Mouse (Mus musculus): ENCODE data around the gene Lrrc7. TPM values are rescaled to one million over a fixed set of nuclear protein-coding genes. Genes with fewer than 3 reads are reported as not detected.

The Lrrc7 gene
- polyA plus RNA-seq, 1 experiment: 2.3 TPM

DNA sequence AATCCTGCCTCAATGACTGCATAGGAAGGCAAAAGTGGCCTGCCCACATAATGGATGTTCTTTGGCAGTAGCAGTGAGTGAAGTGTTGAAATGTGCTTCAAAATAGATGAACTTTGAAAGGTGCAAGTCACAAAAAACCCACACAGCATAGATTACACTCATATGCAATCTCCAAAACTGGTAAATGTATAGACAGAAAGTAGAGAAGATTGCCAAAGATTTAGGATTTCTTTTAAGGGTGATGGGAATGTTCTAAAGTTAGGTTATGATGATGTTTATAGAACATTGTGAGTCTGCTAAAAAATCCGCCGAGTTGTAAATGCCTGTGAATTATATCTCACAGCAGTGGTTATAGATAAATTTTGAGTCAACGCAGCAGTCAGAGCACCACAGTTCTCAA is 359.2 kb downstream of the Lrrc7 start:
- Histone ChIP-seq H3K4me1 (ENCODE audit: control insufficient read depth, insufficient read depth, low read length) (no peaks in the 10 kb centered on the region), H3K27ac (ENCODE audit: insufficient read depth, low read length) (no peak overlapping the region), H3K4me3 (ENCODE audit: insufficient read depth, low read length) (no peak overlapping the region)
- TF ChIP-seq CTCF (IDR thresholded peaks at IDR 0.05; ENCODE audit: borderline replicate concordance, insufficient read depth, low read length) (no peak), POLR2A (IDR thresholded peaks at IDR 0.05; ENCODE audit: low read depth, low read length) (no peak)

DNA sequence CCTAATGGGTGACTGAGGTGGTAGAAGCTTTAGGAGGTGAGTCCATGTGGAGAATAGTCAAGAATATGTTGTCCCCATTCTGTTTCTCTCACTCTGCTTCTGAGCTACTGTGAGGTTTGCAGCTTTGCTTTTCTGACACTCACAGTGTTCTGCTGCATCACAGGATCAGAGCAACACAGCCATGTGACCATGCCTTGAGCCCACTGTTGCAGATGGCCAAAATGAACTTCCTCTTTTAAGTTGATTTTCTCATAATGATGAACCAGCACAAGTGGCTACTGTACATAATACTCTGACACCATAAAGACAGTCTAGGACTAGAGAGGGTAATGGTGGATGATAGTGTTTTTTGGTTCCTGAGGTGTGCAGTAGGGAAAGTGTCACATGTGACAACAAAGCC is 366.6 kb downstream of the Lrrc7 start:
- TF ChIP-seq POLR2A (IDR thresholded peaks at IDR 0.05; ENCODE audit: low read depth, low read length): no peak
- no peak for TF ChIP-seq CTCF (IDR thresholded peaks at IDR 0.05; ENCODE audit: borderline replicate concordance, insufficient read depth, low read length)

DNA sequence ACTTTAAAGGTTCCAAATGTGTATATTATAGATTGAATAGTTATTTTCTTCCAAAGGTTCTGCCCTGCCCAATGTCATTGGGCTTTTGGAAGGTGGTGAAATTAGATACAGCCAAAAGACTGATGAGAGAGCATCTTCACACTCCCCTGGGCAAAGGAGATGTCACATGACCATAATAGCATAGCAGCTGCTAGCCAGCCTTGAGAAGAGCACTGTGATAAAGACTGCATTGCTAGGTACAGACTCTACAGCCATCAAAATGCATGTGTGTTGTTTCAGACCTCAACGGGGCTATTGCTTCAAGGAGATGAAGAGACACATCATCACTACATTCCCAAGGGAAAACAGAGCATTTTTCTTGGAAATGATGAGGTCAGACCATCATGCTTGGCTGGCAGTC is 368.8 kb downstream of the Lrrc7 start:
- Histone ChIP-seq H3K4me3 (ENCODE audit: insufficient read depth, low read length) (no peak overlapping the region), H3K27ac (ENCODE audit: insufficient read depth, low read length) (no peak overlapping the region), H3K4me1 (ENCODE audit: control insufficient read depth, insufficient read depth, low read length) (no peaks in the 10 kb centered on the region)
- TF ChIP-seq CTCF (IDR thresholded peaks at IDR 0.05; ENCODE audit: borderline replicate concordance, insufficient read depth, low read length) (no peak), POLR2A (IDR thresholded peaks at IDR 0.05; ENCODE audit: low read depth, low read length) (no peak)

More for the DNA sequence above, 366.6 kb downstream of the Lrrc7 start:
- H3K4me3 ChIP-seq (ENCODE audit: insufficient read depth, low read length): no peak overlapping the region
- no peak overlapping the region for H3K27ac ChIP-seq (ENCODE audit: insufficient read depth, low read length)
- H3K4me1 ChIP-seq (ENCODE audit: control insufficient read depth, insufficient read depth, low read length): no peaks in the 10 kb centered on the region

DNA sequence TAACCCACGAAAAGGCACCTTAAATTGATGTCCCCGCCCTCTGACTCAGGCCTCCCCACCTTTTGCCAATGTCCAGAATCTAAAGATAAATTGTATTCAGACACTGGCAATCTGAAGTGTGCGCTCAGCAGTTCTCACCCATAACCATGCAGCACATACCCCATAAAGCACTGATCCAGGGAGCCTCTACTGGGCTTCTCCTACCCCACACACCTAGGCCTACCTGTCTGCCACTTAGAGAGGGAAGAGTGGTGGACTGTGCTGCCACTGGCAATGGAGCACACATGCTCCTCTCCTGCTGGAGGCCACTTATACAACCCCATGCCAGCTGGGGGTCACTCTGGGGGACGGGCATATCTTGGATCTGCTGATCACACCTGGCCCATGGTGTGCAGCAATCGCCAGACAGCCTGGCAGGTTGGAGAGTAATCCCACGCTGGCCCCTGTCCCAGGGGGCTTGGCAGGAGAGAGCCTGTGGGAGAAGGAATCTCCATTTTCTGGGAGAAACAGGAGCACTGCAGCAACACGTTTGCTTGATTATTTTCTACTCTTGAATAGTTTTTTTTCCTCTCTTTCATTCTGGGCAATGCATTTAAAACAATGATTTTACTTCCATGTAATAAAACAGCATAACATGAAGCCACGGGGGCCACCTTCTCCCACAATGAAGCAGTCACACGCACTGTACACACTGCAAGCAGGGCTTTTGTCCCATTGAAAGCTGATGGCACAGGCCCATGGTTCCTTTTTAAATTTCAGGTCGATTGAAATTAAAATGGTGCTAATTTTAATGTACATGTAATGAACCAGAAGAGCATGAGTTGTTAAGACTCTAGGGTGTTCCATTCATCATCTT is 386.9 kb downstream of the Lrrc7 start:
- no peak overlapping the region for H3K4me3 ChIP-seq (ENCODE audit: insufficient read depth, low read length)
- no peaks in the 10 kb centered on the region for H3K4me1 ChIP-seq (ENCODE audit: control insufficient read depth, insufficient read depth, low read length)
- H3K27ac ChIP-seq (ENCODE audit: insufficient read depth, low read length): no peak overlapping the region
- TF ChIP-seq CTCF (IDR thresholded peaks at IDR 0.05; ENCODE audit: borderline replicate concordance, insufficient read depth, low read length) (no peak), POLR2A (IDR thresholded peaks at IDR 0.05; ENCODE audit: low read depth, low read length) (no peak)

DNA sequence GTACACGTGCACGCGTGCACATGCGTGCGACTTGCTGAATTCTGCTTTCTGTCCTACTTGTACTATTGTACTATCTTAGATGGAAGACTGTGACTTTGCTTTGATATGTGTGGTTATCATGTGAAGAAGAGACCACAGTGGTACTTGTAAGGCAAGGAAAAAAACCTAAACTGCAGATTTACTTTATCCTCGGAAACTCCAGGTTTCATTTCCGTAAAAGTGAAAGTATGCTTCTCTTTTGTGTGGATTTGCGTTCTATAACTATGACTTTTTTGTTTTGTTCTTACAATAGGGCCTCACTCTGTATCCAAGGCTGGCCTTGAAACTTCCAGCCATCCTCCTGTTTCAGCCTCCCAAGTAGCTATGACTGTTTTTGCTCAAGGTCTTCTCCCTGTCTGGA is 392.8 kb downstream of the Lrrc7 start:
- H3K4me3 ChIP-seq (ENCODE audit: insufficient read depth, low read length): no peak overlapping the region
- no peak overlapping the region for H3K27ac ChIP-seq (ENCODE audit: insufficient read depth, low read length)
- H3K4me1 ChIP-seq (ENCODE audit: control insufficient read depth, insufficient read depth, low read length): no peaks in the 10 kb centered on the region
- TF ChIP-seq CTCF (IDR thresholded peaks at IDR 0.05; ENCODE audit: borderline replicate concordance, insufficient read depth, low read length): no peak
- no peak for TF ChIP-seq POLR2A (IDR thresholded peaks at IDR 0.05; ENCODE audit: low read depth, low read length)

DNA sequence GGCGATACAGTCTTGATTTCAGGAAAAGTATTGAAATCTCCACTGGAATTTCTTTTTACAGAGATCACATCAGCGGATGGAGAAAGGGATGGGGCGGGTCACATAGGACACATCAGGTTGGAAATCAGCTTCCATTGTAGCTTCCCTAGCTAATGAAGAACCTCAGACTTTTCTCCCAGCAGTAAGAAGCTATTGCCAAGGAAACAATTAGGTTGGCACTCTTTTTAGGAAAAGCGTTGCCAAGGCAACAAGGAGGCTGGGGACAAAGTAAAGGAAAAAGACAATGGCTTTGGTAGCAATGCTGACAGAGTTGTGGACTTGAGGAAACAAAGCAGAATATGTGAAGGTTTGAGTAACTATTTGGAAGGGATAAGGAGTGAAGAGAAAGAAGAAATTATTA is 393.6 kb downstream of the Lrrc7 start:
- Histone ChIP-seq H3K4me3 (ENCODE audit: insufficient read depth, low read length) (no peak overlapping the region), H3K4me1 (ENCODE audit: control insufficient read depth, insufficient read depth, low read length) (no peaks in the 10 kb centered on the region), H3K27ac (ENCODE audit: insufficient read depth, low read length) (no peak overlapping the region)
- TF ChIP-seq CTCF (IDR thresholded peaks at IDR 0.05; ENCODE audit: borderline replicate concordance, insufficient read depth, low read length) (no peak), POLR2A (IDR thresholded peaks at IDR 0.05; ENCODE audit: low read depth, low read length) (no peak)

DNA sequence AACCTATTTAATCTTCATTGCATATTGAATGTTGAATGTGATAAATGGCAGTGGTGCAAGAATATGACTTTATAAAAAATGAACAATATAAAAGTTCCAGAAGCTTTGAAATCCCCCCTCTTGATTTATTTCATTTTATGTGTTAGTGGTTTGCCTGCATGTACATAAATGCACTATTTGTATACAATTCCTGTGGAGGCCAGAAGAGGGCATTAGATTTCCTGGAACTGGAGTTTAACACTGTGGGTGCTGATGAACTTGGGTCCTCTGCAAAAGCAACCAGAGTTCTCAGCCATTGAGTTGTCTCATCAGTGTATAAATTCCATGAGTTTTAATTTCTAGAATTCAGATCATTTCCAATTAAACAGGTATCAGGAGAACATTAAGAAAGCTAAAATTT is 397.0 kb downstream of the Lrrc7 start:
- H3K27ac ChIP-seq (ENCODE audit: insufficient read depth, low read length): no peak overlapping the region
- no peaks in the 10 kb centered on the region for H3K4me1 ChIP-seq (ENCODE audit: control insufficient read depth, insufficient read depth, low read length)
- no peak overlapping the region for H3K4me3 ChIP-seq (ENCODE audit: insufficient read depth, low read length)
- TF ChIP-seq CTCF (IDR thresholded peaks at IDR 0.05; ENCODE audit: borderline replicate concordance, insufficient read depth, low read length) (no peak), POLR2A (IDR thresholded peaks at IDR 0.05; ENCODE audit: low read depth, low read length) (no peak)

DNA sequence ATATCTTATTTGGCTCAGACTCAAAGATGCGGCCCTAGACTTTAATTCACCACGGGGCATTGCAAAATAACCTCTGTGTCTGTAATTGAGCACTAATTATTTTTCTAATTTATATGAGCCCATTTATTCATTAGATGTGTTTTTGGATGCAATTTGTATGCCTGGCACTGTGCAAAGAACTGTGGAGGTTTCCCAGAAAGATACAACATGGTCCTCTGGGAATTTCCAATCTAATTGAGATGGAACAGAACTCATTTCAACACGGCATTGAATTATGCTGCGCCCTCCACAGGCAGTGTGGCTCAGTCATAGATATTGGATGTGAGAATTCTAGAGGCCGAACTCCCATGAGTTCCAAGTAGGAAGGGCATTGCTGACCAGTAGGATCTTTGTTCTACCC is 397.6 kb downstream of the Lrrc7 start:
- no peak for TF ChIP-seq CTCF (IDR thresholded peaks at IDR 0.05; ENCODE audit: borderline replicate concordance, insufficient read depth, low read length)
- TF ChIP-seq POLR2A (IDR thresholded peaks at IDR 0.05; ENCODE audit: low read depth, low read length): no peak
- Histone ChIP-seq H3K4me3 (ENCODE audit: insufficient read depth, low read length) (no peak overlapping the region), H3K4me1 (ENCODE audit: control insufficient read depth, insufficient read depth, low read length) (no peaks in the 10 kb centered on the region), H3K27ac (ENCODE audit: insufficient read depth, low read length) (no peak overlapping the region)

DNA sequence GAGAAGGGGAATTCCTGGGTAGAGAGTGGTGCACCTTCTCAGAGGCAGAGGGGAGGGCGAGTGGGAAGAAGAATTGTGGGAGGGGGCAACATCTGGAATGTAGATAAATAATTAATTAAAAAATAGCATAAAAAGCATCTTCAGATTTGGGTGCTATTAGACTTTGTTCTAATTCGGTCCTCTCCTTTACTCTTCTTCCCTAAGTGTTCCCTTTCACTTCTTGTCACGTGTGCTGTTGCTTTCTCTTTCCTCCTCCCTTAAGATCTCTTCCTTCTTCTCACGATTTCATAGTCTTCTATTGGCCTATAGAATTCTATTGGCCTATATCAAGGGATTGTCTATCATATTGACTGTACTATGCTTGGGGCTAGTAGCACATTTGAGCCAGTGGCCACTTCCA is 398.9 kb downstream of the Lrrc7 start:
- no peak for TF ChIP-seq POLR2A (IDR thresholded peaks at IDR 0.05; ENCODE audit: low read depth, low read length)
- TF ChIP-seq CTCF (IDR thresholded peaks at IDR 0.05; ENCODE audit: borderline replicate concordance, insufficient read depth, low read length): no peak
- Histone ChIP-seq H3K4me1 (ENCODE audit: control insufficient read depth, insufficient read depth, low read length) (no peaks in the 10 kb centered on the region), H3K4me3 (ENCODE audit: insufficient read depth, low read length) (no peak overlapping the region), H3K27ac (ENCODE audit: insufficient read depth, low read length) (no peak overlapping the region)

DNA sequence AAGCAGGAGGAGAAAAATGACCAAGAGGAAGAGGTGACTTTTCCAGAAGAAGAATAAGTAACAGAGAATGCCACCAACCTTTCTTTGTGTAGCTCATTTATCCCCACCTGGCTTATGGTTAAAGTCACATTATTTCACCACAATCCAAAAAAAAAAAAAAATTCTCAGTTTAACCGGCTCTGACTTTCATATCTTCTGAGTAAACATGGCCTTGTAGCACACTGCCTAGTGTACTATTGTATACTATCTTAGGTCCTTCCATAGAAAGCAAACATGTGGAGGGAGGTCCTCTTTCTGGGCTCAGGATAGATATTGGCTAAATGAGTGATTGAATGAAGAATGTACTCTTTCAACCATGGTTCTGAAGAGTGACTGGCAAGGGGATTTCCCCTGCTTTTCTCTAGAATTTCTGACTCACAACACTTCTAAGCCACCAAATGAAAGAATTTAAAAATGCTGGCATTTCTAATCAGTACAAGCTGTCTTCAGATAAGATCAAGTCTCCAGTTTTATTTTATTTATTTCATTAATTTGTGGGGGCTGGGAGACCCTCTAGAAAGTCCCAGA is 400.0 kb downstream of the Lrrc7 start:
- TF ChIP-seq POLR2A (IDR thresholded peaks at IDR 0.05; ENCODE audit: low read depth, low read length) (no peak), CTCF (IDR thresholded peaks at IDR 0.05; ENCODE audit: borderline replicate concordance, insufficient read depth, low read length) (no peak)
- H3K4me3 ChIP-seq (ENCODE audit: insufficient read depth, low read length): no peak overlapping the region
- no peaks in the 10 kb centered on the region for H3K4me1 ChIP-seq (ENCODE audit: control insufficient read depth, insufficient read depth, low read length)
- H3K27ac ChIP-seq (ENCODE audit: insufficient read depth, low read length): no peak overlapping the region
